Mouse (Mus musculus): ENCODE measurements around the gene Pced1a. TPM values are rescaled to one million over a fixed set of nuclear protein-coding genes. Genes with fewer than 3 reads are reported as not detected.
"Not testable (repeated sequence)": the region's sequence is repeated elsewhere in the genome, so short reads cannot be mapped to it uniquely, and the experiment has no call there.

Pced1a gene
- total RNA-seq, 2 experiments from 2014 or later: 4.5 to 7.0 TPM

DNA sequence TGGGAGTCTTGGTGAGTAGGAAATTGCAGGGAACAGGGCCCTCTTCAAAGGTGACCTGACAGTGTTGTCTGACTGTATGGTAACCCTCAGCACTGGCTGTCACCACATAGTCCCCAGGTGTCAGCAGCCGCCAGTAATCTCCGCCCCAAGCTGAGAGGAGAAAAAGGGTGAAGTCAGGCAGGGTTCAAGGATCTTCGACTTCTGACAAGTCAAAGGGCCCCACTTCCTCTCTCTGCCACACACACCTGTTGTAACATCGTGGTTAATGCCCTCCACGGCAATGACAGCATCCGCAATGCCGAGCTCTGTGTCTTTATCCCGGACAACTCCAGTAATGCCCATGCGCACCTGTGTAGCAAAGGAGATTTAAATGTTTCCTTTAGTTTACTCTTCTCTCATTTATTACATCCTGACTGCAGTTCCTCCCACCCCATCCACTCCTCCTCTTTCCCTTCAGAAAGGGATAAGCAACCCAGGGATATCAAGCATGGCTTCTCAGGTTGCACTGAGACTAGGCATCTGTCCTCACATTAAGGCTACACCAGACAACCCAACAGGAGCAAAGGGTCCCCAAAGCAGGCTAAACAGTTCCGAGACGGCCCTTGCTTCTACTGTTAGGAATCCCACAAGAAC, 33.4 kb downstream of the Pced1a start:
- DNase-seq: no peak

DNA sequence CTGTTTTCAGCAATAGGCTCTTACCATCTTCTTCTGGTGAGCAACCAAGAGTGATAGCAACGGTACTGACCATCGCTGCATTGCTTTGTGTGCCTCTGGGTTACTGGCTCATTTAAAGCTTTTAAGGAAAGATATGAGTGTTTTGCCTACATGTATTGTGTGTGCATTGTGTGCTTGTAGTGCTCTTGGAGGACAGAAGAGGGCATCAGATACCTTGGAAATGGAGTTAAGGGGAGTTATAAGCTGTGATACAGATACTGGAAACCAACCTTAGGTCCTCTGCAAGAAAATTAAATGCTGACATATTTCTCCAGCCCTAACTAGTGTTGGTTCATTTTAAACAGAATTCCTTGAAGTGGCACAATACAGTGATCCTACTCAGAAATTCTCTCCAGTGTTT, 35.7 kb downstream of the Pced1a start:
- DNase-seq: no peak

DNA sequence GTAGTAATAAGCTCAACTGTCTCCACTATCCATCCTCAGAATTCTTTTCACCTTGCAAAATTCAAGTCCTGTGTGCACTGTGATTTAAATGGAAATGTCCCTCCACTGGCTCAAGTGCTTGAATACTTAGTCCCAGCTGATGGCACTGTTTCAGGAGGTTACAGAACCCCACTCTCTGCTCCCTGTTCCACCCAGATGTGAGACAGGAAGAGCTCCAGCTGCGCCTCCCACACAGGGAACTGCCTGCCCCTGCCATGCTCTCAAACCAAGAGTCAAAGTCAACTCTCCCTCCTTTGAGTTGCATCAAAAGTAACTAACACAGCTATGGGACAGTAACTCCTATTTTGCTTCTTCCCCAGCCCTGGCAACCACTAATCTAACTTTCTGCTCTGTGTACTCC, 38.3 kb downstream of the Pced1a start:
- DNase-seq: no peak

DNA sequence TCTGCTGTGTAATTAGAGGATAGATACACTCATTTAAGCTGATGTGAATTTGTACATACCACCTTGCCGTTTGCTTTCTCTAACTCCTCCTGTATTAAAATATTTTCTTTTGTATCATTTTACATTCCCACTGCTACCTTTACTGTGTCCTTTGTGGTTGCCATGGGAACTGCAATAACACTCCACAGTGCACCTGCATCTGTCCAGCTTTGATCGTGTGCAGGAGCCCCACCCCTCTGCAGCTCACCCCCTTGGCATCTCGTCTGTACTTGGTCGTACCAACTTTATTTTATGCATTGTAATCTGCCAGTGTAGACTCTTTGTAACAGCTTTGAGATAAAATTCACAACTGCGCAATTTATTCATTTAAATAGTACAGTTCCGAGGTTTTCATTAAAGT, 40.6 kb downstream of the Pced1a start:
- no peak for DNase-seq

DNA sequence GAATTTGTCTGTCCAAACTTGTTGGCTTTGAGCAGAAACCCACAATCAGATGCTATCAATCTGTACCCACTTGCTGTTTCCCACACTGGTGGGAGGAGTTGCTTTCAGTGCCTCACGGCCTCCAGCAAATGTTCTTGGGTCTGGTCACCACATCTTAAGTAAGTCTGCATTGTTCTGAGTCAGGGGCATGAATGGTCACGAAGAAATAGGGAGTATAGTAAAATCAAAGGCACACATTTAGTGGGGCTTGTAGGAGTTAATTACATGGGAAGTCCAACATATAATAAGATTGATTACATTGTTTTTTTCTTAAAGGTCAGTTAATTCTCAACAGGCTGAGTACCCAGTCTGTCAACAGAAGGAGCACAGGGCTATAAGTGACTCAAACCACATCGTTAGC, 41.3 kb downstream of the Pced1a start:
- DNase-seq: no peak

DNA sequence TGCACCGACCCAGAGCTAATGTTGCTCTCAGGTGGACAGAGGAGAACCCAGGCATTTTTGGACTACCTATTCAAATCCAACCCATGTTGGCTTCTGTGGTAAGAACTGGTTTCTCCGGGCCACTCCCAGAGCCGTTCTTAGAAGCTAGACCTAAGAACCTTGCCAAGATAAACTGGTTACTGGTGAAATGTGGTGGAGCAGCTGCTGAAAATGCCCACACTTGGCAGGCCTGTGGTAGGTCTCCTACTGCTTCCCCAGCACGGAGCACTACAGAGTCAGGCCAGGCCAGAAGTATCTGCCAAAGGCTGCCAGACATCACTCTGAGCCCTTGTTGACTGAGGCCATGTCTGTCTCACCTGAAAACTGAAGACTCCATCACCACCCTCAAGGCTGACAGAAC, 49.5 kb downstream of the Pced1a start:
- DNase-seq: no peak

DNA sequence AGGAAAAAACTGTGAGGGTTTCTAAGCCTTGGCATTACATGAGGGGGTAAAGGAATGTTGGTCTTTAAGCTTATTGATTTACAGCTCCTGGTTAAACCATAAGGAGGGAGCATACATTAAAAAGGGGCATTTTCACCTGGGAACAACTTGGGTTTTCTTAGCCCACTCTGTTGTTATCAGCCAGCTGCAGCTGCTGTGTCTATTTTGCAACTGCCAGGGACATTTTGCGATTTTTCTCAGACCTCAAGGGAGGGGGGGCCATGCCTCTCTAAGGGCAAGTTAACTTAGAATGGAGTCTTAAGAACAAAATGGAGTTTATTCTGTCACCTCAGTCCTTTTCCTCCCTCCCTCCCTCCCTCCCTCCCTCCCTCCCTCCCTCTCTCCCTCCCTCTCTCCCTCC, 51.5 kb downstream of the Pced1a start:
- DNase-seq: not testable (repeated sequence)

DNA sequence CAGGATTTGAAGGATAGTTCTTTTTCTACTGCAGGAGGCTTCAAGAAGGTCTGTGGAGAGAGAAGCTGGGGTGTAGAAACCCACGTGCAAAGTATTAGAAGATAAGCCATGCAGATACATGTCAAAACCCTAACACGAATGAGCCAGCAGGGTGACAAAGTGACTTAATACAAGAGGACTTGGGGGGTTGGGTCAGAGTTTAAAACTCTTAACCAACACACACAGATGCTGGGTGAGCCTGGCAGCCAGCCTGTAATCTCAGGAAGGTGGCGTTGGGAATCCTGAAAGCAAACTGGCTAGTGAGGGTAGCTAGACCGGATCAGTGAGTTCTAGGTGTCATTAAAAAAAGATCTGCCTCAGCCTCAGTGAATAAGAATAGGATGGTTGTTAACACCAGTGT, 57.1 kb downstream of the Pced1a start:
- DNase-seq: no peak

Other genes with a start within 250 kb of the Pced1a start
- 100 to 1,000 TPM; 130 to 136 TPM for gene Snrpb, start 245.3 kb downstream of the Pced1a start, total RNA-seq (2021)
- not detected for gene Tmc2, start 229.5 kb downstream of the Pced1a start, total RNA-seq (2021)
- 10 to 100 TPM; 29.0 to 40.2 TPM for gene Nop56, start 150.3 kb downstream of the Pced1a start, total RNA-seq (2021)
- gene Idh3b, start 140.2 kb downstream of the Pced1a start, total RNA-seq (2021): 100 to 1,000 TPM; 811 to 856 TPM
- under 1 TPM; 0.30 to 0.44 TPM for gene Ebf4, start 129.5 kb downstream of the Pced1a start, total RNA-seq (2021)
- gene Cpxm1, start 27.1 kb downstream of the Pced1a start, total RNA-seq (2021): 1 to 10 TPM; 4.3 to 6.0 TPM
- not detected for gene Gm28372, start 19.5 kb downstream of the Pced1a start, total RNA-seq (2021)
- gene 1700020A23Rik, start 19.4 kb downstream of the Pced1a start, total RNA-seq (2021): not detected
- not detected for gene Tmem239, start 18.2 kb downstream of the Pced1a start, total RNA-seq (2021)
- gene Vps16, start 362 bp downstream of the Pced1a start, total RNA-seq (2021): 10 to 100 TPM; 26.4 to 28.1 TPM
- gene Ptpra, start 25.6 kb upstream of the Pced1a start, total RNA-seq (2021): 10 to 100 TPM; 40.9 to 47.9 TPM
- gene Mrps26, start 139.0 kb upstream of the Pced1a start, total RNA-seq (2021): 10 to 100 TPM; 68.5 to 72.4 TPM
- not detected for gene Oxt, start 151.5 kb upstream of the Pced1a start, total RNA-seq (2021)
- gene Avp, start 157.9 kb upstream of the Pced1a start, total RNA-seq (2021): 10 to 100 TPM; 15.5 to 25.6 TPM
- gene Fastkd5, start 205.3 kb upstream of the Pced1a start, total RNA-seq (2021): 1 to 10 TPM; 7.7 to 7.9 TPM
- 1 to 10 TPM; 4.1 to 4.6 TPM for gene Ubox5, start 205.3 kb upstream of the Pced1a start, total RNA-seq (2021)
- 1 to 10 TPM; 4.8 to 5.7 TPM for gene Lzts3, start 218.1 kb upstream of the Pced1a start, total RNA-seq (2021)
- 10 to 100 TPM; 85.2 to 97.5 TPM for gene Ddrgk1, start 240.0 kb upstream of the Pced1a start, total RNA-seq (2021)
- gene Itpa, start 242.9 kb upstream of the Pced1a start, total RNA-seq (2021): 10 to 100 TPM; 14.6 to 17.7 TPM

All from heart, adult 18-20 months (tissue).